Mouse (Mus musculus): ENCODE measurements around the gene Erp29. TPM values are rescaled to one million over a fixed set of nuclear protein-coding genes. Genes with fewer than 3 reads are reported as not detected.
A peak's percentile ranks its signal among the peaks of the same experiment; 100 is the strongest.

Gene Erp29
- polyA plus RNA-seq, 1 experiment: 77.8 TPM

GRCm38 (mm10) chr5:121389691-121390090 is 62.6 kb downstream of the Erp29 start:
- TF ChIP-seq CTCF (conservative IDR thresholded peaks at IDR 0.05; ENCODE audit: insufficient read depth, insufficient read length, low read depth, low read length) (no peak), POLR2A (IDR thresholded peaks at IDR 0.05; ENCODE audit: low read depth, low read length) (no peak)
- H3K36me3 ChIP-seq (ENCODE audit: control insufficient read depth, insufficient read depth, low read length): no peaks in the 10 kb centered on the region
- H3K27ac ChIP-seq (ENCODE audit: insufficient read depth, low read depth, low read length): no peak overlapping the region
- no peak for DNase-seq
- H3K4me1 ChIP-seq (ENCODE audit: control insufficient read depth, insufficient read depth, low read length): no peaks in the 10 kb centered on the region
- no peaks in the 10 kb centered on the region for H3K27me3 ChIP-seq (replicated peaks; ENCODE audit: control insufficient read depth, insufficient read depth, low read length)
- H3K4me3 ChIP-seq (ENCODE audit: insufficient read depth, low read depth, low read length): no peak overlapping the region

GRCm38 (mm10) chr5:121389106-121389505 is 63.2 kb downstream of the Erp29 start:
- 63% methylated on average over 7 of the region's 7 CpGs for WGBS
- H3K27ac ChIP-seq (ENCODE audit: insufficient read depth, low read depth, low read length): no peak overlapping the region
- H3K4me1 ChIP-seq (ENCODE audit: control insufficient read depth, insufficient read depth, low read length): no peaks in the 10 kb centered on the region; the same call in 1 of the 2 replicates
- TF ChIP-seq POLR2A (IDR thresholded peaks at IDR 0.05; ENCODE audit: low read depth, low read length): no peak
- TF ChIP-seq CTCF (conservative IDR thresholded peaks at IDR 0.05; ENCODE audit: insufficient read depth, insufficient read length, low read depth, low read length): no peak
- H3K4me3 ChIP-seq (ENCODE audit: insufficient read depth, low read depth, low read length): no peak overlapping the region
- no peak for DNase-seq
- H3K36me3 ChIP-seq (ENCODE audit: control insufficient read depth, insufficient read depth, low read length): no peaks in the 10 kb centered on the region
- no peaks in the 10 kb centered on the region for H3K27me3 ChIP-seq (replicated peaks; ENCODE audit: control insufficient read depth, insufficient read depth, low read length)

GRCm38 (mm10) chr5:121387126-121387525 is 65.2 kb downstream of the Erp29 start:
- no peak for TF ChIP-seq CTCF (conservative IDR thresholded peaks at IDR 0.05; ENCODE audit: insufficient read depth, insufficient read length, low read depth, low read length)
- Histone ChIP-seq H3K36me3 (ENCODE audit: control insufficient read depth, insufficient read depth, low read length) (no peaks in the 10 kb centered on the region), H3K27ac (ENCODE audit: insufficient read depth, low read depth, low read length) (no peak overlapping the region), H3K4me3 (ENCODE audit: insufficient read depth, low read depth, low read length) (no peak overlapping the region), H3K4me1 (ENCODE audit: control insufficient read depth, insufficient read depth, low read length) (no peaks in the 10 kb centered on the region; the same call in 1 of the 2 replicates), H3K27me3 (replicated peaks; ENCODE audit: control insufficient read depth, insufficient read depth, low read length) (no peaks in the 10 kb centered on the region)
- no peak for DNase-seq
- 72% methylated on average over 4 of the region's 4 CpGs for WGBS

DNA sequence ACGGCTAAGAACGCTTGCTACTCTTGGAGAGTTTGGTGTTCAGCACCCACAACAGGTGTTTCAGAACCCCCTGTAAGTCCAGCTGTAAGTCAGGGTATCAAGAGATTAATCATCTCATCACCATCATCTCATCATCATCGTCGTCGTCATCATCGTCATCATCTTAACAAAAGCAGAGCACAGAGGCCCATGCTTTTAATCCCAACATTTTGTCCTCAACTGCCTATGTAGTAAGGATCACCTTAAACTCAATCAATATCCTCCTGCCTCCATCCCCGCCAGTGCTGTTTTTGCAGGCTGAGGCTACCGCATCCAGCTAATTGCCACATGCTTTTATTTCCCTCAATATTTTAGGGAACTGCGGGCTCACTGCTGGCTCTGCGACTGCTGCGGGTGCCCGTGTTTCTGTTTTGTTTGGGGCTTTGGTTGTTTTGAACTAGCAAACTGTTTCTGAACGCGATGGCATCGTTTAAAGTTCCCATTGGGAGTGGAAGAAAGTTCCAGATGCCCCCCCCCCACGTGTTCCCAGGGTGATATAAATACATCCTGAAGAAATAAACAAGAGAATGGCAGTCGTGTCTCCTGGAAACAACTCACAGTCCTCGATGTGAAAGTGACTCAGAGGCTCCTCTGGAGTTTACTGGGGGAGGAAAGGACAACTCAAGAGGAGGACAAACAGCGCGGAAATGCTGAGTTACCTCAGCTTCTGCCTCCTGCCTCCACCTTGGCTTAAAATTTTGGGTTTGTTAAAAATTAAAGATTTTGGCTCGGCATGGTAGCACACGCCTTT is 66.0 kb downstream of the Erp29 start:
- TF ChIP-seq POLR2A (IDR thresholded peaks at IDR 0.05; ENCODE audit: low read depth, low read length): no peak
- TF ChIP-seq CTCF (conservative IDR thresholded peaks at IDR 0.05; ENCODE audit: insufficient read depth, insufficient read length, low read depth, low read length): no peak
- no peaks in the 10 kb centered on the region for H3K36me3 ChIP-seq (ENCODE audit: control insufficient read depth, insufficient read depth, low read length)
- H3K4me1 ChIP-seq (ENCODE audit: control insufficient read depth, insufficient read depth, low read length): no peaks in the 10 kb centered on the region; the same call in 1 of the 2 replicates
- H3K4me3 ChIP-seq (ENCODE audit: insufficient read depth, low read depth, low read length): no peak overlapping the region
- H3K27ac ChIP-seq (ENCODE audit: insufficient read depth, low read depth, low read length): no peak overlapping the region
- no peak for DNase-seq
- no peaks in the 10 kb centered on the region for H3K27me3 ChIP-seq (replicated peaks; ENCODE audit: control insufficient read depth, insufficient read depth, low read length)
- 37% methylated on average over 22 of the region's 22 CpGs for WGBS

GRCm38 (mm10) chr5:121385461-121386119 is 66.7 kb downstream of the Erp29 start, which contains the start of gene Trafd1:
Gene Trafd1 (minus strand): TSS chr5:121385632.
- no peaks in the 10 kb centered on the region; the same call in 1 of the 2 replicates for H3K4me1 ChIP-seq (ENCODE audit: control insufficient read depth, insufficient read depth, low read length)
- DNase-seq: peak; percentile 98
- TF ChIP-seq CTCF (conservative IDR thresholded peaks at IDR 0.05; ENCODE audit: insufficient read depth, insufficient read length, low read depth, low read length) (no peak), POLR2A (IDR thresholded peaks at IDR 0.05; ENCODE audit: low read depth, low read length) (no peak)
- no peaks in the 10 kb centered on the region for H3K27me3 ChIP-seq (replicated peaks; ENCODE audit: control insufficient read depth, insufficient read depth, low read length)
- peak within 1 kb of the TSS; percentile 87 for H3K4me3 ChIP-seq (ENCODE audit: insufficient read depth, low read depth, low read length)
- H3K27ac ChIP-seq (ENCODE audit: insufficient read depth, low read depth, low read length): peak within 1 kb of the TSS; percentile 89
- H3K36me3 ChIP-seq (ENCODE audit: control insufficient read depth, insufficient read depth, low read length): no peaks in the 10 kb centered on the region
- WGBS: under 1% methylated on average over 33 of the region's 45 CpGs

DNA sequence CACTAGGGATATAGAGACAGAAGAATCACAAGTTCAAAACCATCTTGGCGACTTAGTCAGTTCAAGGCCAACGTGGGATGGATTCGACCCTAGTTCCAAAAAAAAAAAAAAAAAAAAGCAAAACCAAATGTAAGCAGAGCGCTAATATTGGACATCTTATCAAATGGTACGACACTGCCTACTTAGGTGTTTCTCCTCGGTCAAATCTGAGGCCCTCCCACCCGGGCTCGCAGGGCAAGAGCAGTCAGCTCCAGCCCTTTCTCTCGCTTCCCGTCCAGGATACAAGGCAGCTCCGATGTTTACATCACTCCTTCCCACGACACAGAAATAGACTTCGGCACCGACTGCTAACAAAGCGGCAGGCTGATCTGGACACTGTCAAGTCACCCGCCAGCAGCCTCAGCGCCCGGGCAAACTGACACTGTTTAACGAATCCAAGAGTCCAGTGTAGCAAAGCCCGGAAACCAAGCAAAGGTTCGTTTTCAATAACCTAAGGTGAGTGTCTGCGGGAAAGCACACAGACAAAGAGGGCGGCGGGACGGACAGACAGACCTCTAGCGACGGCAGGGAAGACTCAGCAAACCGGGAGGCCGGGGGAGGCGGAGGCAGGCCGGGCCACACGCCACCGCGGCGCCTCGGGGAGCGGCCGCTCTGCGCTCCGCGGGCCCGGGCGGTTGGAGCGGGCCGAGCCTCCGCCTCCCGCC is 67.4 kb downstream of the Erp29 start:
- no peak for TF ChIP-seq CTCF (conservative IDR thresholded peaks at IDR 0.05; ENCODE audit: insufficient read depth, insufficient read length, low read depth, low read length)
- TF ChIP-seq POLR2A (IDR thresholded peaks at IDR 0.05; ENCODE audit: low read depth, low read length): no peak
- no peaks in the 10 kb centered on the region for H3K36me3 ChIP-seq (ENCODE audit: control insufficient read depth, insufficient read depth, low read length)
- no peak for DNase-seq

More for the DNA sequence above, 67.4 kb downstream of the Erp29 start:
- peak overlapping the region; percentile 89 for H3K27ac ChIP-seq (ENCODE audit: insufficient read depth, low read depth, low read length)
- H3K4me1 ChIP-seq (ENCODE audit: control insufficient read depth, insufficient read depth, low read length): no peaks in the 10 kb centered on the region; the same call in 1 of the 2 replicates
- peak overlapping the region; percentile 87 for H3K4me3 ChIP-seq (ENCODE audit: insufficient read depth, low read depth, low read length)
- WGBS: 2% methylated on average over 46 of the region's 47 CpGs
- no peaks in the 10 kb centered on the region for H3K27me3 ChIP-seq (replicated peaks; ENCODE audit: control insufficient read depth, insufficient read depth, low read length)

All from kidney, adult 2 months (tissue).